In genomic region chr19:11060900-11061299, GRCm38 (mm10) we compare ENCODE assay signal across 32 mouse cellular contexts. TPM values are rescaled to one million over a fixed set of nuclear protein-coding genes. Genes with fewer than 3 reads are reported as not detected.
DNase-seq lines count a peak whose midpoint lies in the region; ATAC-seq lines count a peak whose summit lies in the region.
"Had no signal": no experiment of that assay in that cellular context is flagged by ENCODE, and none has a peak within 500 bp of the region (broad histone marks: within the 10 kb centered on the region; RNA-seq: fewer than 3 reads in every experiment).

No protein-coding gene starts in this region.

- no peak overlapping the region for H3K4me2 ChIP-seq in midbrain, embryonic 11.5 days
- H3K4me2 ChIP-seq in midbrain, embryonic 15.5 days, result no peak overlapping the region
- H3K4me2 ChIP-seq: forebrain, embryonic 13.5 days; hindbrain, embryonic 12.5 days; hindbrain, embryonic 15.5 days had no signal

- ATAC-seq in midbrain, embryonic 11.5 days (ENCODE audit: low FRiP score), result no peak
- ATAC-seq in midbrain, embryonic 15.5 days (replicated peaks), result no peak
- 0 out of 2 replicates have a peak, but pooled peaks have one; percentile 13 for ATAC-seq in common myeloid progenitor, adult 5-6 weeks (replicated peaks; ENCODE audit: low read depth, poor library complexity, severe bottlenecking)
- peak; percentile 42; the same call in 1 of the 2 replicates for ATAC-seq in megakaryocyte, adult 5-6 weeks (ENCODE audit: poor library complexity, severe bottlenecking)
- ATAC-seq in activated CD4-positive, CD25-positive, alpha-beta regulatory T cell, adult 4 months, result no peak
- ATAC-seq: CD4-positive, CD25-positive, alpha-beta regulatory T cell, adult 4 months; forebrain, embryonic 13.5 days; forebrain, embryonic 16.5 days had no signal

- no peaks in the 10 kb centered on the region for H3K27me3 ChIP-seq in midbrain, embryonic 11.5 days (ENCODE audit: control insufficient read depth, insufficient read depth, low read length)
- no peaks in the 10 kb centered on the region for H3K27me3 ChIP-seq in midbrain, embryonic 15.5 days (replicated peaks)
- H3K27me3 ChIP-seq: forebrain, embryonic 13.5 days; hindbrain, embryonic 12.5 days; hindbrain, embryonic 15.5 days had no signal

- WGBS in midbrain, embryonic 11.5 days, result 92% methylated on average over 1 of the region's 1 CpGs
- WGBS in midbrain, embryonic 15.5 days, result 90% methylated on average over 1 of the region's 1 CpGs

- DNase-seq in midbrain, embryonic 11.5 days (ENCODE audit: low spot score, missing footprints), result peak; percentile 51
- DNase-seq in thymus, postnatal 25 days, result no peak
- no peak for DNase-seq in thymus, postnatal 14 days
- DNase-seq: adrenal gland, postnatal 10 days; adrenal gland, postnatal 36 days; cerebellum, adult 11-12 months; cerebellum, adult 8-10 months; cerebellum, postnatal 10 days; cerebellum, postnatal 36 days; gastrocnemius, postnatal 10 days; heart, adult 2 months had no signal

- no peaks in the 10 kb centered on the region for H3K9me3 ChIP-seq in midbrain, embryonic 11.5 days (ENCODE audit: control insufficient read depth, low read length)
- H3K9me3 ChIP-seq in midbrain, embryonic 15.5 days, result no peaks in the 10 kb centered on the region
- H3K9me3 ChIP-seq: forebrain, embryonic 10.5 days; forebrain, embryonic 13.5 days; heart, embryonic 10.5 days; hindbrain, embryonic 12.5 days; hindbrain, embryonic 15.5 days had no signal

- no peak overlapping the region for H3K27ac ChIP-seq in midbrain, embryonic 11.5 days (ENCODE audit: low read depth, low read length)
- no peak overlapping the region for H3K27ac ChIP-seq in midbrain, embryonic 15.5 days
- H3K27ac ChIP-seq: forebrain, embryonic 10.5 days; forebrain, embryonic 13.5 days; heart, adult 2 months; heart, embryonic 10.5 days; hindbrain, embryonic 12.5 days; hindbrain, embryonic 15.5 days had no signal

- H3K4me1 ChIP-seq in midbrain, embryonic 11.5 days (ENCODE audit: control insufficient read depth, insufficient read depth, low read length), result no peaks in the 10 kb centered on the region
- no peaks in the 10 kb centered on the region for H3K4me1 ChIP-seq in midbrain, embryonic 15.5 days
- H3K4me1 ChIP-seq: forebrain, embryonic 10.5 days; forebrain, embryonic 13.5 days; heart, embryonic 10.5 days; hindbrain, embryonic 12.5 days; hindbrain, embryonic 15.5 days had no signal

- H3K4me3 ChIP-seq in midbrain, embryonic 11.5 days (ENCODE audit: low read depth, low read length), result no peak overlapping the region
- H3K4me3 ChIP-seq in midbrain, embryonic 15.5 days, result no peak overlapping the region
- H3K4me3 ChIP-seq: forebrain, embryonic 10.5 days; forebrain, embryonic 13.5 days; heart, adult 2 months; heart, embryonic 10.5 days; hindbrain, embryonic 12.5 days; hindbrain, embryonic 15.5 days had no signal

- no peaks in the 10 kb centered on the region for H3K36me3 ChIP-seq in midbrain, embryonic 11.5 days (ENCODE audit: control insufficient read depth, insufficient read depth, low read length)
- no peaks in the 10 kb centered on the region for H3K36me3 ChIP-seq in midbrain, embryonic 15.5 days (replicated peaks)
- H3K36me3 ChIP-seq: forebrain, embryonic 10.5 days; heart, embryonic 10.5 days; hindbrain, embryonic 12.5 days; hindbrain, embryonic 15.5 days had no signal

- H3K9ac ChIP-seq in midbrain, embryonic 11.5 days (ENCODE audit: low read length), result no peak overlapping the region
- no peak overlapping the region for H3K9ac ChIP-seq in midbrain, embryonic 15.5 days
- H3K9ac ChIP-seq: forebrain, embryonic 13.5 days; hindbrain, embryonic 12.5 days; hindbrain, embryonic 15.5 days had no signal

RNA-seq across cellular contexts. Expression of gene Ms4a8a, which starts 20.0 kb away (rescaled TPM):
- polyA plus RNA-seq in midbrain, embryonic 11.5 days (2014; fragmentation: Nextera tagmentation; extraction: Ambion mirVana), result not detected in 2 replicates
- not detected in 2 replicates for polyA plus RNA-seq in midbrain, embryonic 15.5 days (2015; fragmentation: Nextera tagmentation; extraction: Ambion mirVana)
- total RNA-seq in common myeloid progenitor, adult 5-6 weeks (2017), result not detected in 2 replicates
- 81.1 and 96.0 TPM in 2 replicates for total RNA-seq in megakaryocyte, adult 5-6 weeks (2015)
- 52.4 and 55.6 TPM in 2 replicates for total RNA-seq in megakaryocyte, adult 5-6 weeks (2017)
- not detected for polyA plus RNA-seq in activated CD4-positive, CD25-positive, alpha-beta regulatory T cell, adult 4 months (2017; shearing (Covaris generic))
- total RNA-seq: MEL had no signal
- polyA plus RNA-seq: C2C12; CD4-positive, CD25-positive, alpha-beta regulatory T cell, adult 4 months; embryonic facial prominence, embryonic 11.5 days; embryonic facial prominence, embryonic 14.5 days; forebrain, embryonic 10.5 days; forebrain, embryonic 13.5 days; forebrain, embryonic 16.5 days; heart, embryonic 10.5 days; heart, embryonic 14.5 days; heart, postnatal 0 days; hindbrain, embryonic 12.5 days; hindbrain, embryonic 15.5 days had no signal

RNA-seq across cellular contexts. Expression of gene Ms4a18, which starts 43.1 kb away (rescaled TPM):
- polyA plus RNA-seq in midbrain, embryonic 11.5 days (2014; fragmentation: Nextera tagmentation; extraction: Ambion mirVana), result not detected in 2 replicates
- not detected in 2 replicates for polyA plus RNA-seq in midbrain, embryonic 15.5 days (2015; fragmentation: Nextera tagmentation; extraction: Ambion mirVana)
- total RNA-seq in common myeloid progenitor, adult 5-6 weeks (2017), result not detected in 2 replicates
- total RNA-seq in megakaryocyte, adult 5-6 weeks (2015), result not detected in 2 replicates
- not detected in 2 replicates for total RNA-seq in megakaryocyte, adult 5-6 weeks (2017)
- polyA plus RNA-seq in activated CD4-positive, CD25-positive, alpha-beta regulatory T cell, adult 4 months (2017; shearing (Covaris generic)), result not detected
- total RNA-seq: adrenal gland, postnatal 10 days; adrenal gland, postnatal 36 days; gastrocnemius, adult 18-20 months; gastrocnemius, postnatal 10 days; gastrocnemius, postnatal 4 days; heart, adult 2 months; heart, postnatal 25 days; hematopoietic stem cell, adult 5-6 weeks; MEL had no signal
- polyA plus RNA-seq: C2C12; CD4-positive, CD25-positive, alpha-beta regulatory T cell, adult 4 months; embryonic facial prominence, embryonic 11.5 days; embryonic facial prominence, embryonic 14.5 days; forebrain, embryonic 10.5 days; forebrain, embryonic 13.5 days; forebrain, embryonic 16.5 days; heart, adult 2 months; heart, embryonic 10.5 days; heart, embryonic 14.5 days; heart, postnatal 0 days; hindbrain, embryonic 12.5 days; hindbrain, embryonic 15.5 days had no signal

Comparison
In these comparisons a context has a peak if more than half of its experiments do, and no peak if none do; other contexts are left out.
1. ATAC-seq: peak in common myeloid progenitor, adult 5-6 weeks (single experiment) and megakaryocyte, adult 5-6 weeks (single experiment); none in midbrain, embryonic 11.5 days (single experiment), midbrain, embryonic 15.5 days (single experiment) and activated CD4-positive, CD25-positive, alpha-beta regulatory T cell, adult 4 months (single experiment).